Mouse (Mus musculus): ENCODE data around the gene Mlip.

Mlip gene

DNA sequence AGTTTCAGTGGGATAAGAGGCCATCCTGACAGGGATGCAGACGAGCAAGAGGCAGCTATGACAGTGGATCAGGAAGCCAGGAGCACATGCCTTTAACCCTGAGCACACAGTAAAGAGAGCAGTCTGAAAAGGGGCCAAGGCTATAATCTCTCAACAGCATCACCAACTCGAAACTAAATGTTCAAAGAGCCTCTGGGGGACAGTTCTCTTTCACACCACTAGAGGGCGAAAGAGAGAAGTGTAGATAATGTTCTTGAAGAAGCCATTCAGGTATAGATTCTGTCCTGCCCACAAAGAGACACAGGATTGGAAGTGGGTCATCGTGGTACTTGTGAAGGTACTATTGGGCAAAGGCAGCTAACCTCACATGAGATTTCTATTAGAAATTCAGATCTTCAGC lies 1.2 kb upstream of the Mlip start:
- DNase-seq (ENCODE audit: low read depth in 2 of 2, low spot score in 2 of 2) = peak in 1 of 2 experiments; percentile 11

DNA sequence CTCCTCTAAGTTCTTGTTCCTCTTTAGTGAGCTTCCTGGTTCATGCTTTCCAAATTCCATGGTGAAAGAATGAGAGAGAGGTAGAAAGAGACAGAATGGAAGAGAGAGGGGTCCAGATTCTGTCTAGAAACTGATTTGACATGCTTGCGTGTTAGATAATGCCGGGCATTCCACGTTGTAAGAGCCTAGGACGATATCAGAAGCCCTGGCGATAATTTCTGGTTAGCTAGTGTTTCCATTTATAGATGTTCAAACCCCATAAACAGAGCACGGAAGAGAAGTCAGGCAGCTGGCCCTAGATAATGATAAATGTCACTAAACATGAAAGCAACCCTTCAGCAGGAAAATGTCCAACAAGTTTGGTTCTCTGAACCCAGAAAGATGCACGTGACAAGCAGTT lies 5.1 kb downstream of the Mlip start:
- no peak for DNase-seq (ENCODE audit: low read depth in 2 of 2, low spot score in 2 of 2)

DNA sequence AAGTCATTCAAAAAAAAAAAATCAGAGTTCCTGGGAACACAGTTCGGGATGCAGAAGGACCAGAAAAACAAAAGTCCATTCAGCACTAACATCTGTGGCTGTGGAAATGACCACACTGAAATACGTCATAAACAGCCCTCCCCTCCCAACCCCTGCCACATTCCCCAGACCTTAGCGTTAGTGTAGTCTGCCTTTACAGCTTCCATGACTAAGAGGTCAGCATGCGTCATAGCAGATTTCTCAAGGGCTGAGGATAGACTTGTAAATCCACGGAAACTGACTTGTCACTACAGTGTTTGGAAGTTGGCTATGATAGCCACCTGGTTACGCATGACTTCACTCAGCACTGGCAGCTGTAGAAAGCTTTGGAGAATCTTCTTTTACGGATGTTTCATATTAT lies 8.5 kb downstream of the Mlip start:
- DNase-seq (ENCODE audit: low read depth in 2 of 2, low spot score in 2 of 2) = no peak

DNA sequence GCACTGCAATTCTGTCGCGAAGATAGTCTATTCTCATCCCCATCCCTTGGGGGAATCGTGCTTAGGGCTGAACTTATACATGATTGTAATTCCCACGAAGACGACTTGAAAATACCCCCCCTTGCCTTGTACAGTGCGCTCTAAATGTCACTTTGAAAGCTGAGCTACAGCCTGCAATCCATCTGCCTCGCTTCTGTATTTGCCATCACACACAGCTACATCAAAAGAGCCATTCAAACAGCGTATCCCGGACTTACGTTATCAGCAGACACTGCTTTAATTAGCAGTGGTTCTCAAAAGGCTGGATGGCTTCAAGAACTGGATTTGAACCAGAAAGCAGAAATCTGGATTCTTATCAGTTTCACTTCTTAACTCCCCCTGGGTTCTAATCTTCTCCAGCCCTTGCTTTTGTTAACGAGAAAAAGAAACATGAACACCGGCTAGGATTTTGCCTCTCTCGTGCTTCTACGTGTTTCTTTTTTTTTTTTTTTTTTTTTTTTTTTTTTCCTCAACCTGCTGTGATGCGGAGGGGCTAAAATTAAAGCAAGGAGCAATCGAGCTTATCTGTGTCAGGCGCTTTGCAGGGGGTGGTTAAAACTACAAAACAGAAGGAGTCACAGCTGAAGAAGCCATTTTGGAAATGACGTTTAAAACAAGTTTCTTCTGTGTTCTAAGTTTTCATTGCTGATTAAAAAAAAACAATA lies 12.5 kb downstream of the Mlip start:
- DNase-seq (ENCODE audit: low read depth in 2 of 2, low spot score in 2 of 2) = no peak

DNA sequence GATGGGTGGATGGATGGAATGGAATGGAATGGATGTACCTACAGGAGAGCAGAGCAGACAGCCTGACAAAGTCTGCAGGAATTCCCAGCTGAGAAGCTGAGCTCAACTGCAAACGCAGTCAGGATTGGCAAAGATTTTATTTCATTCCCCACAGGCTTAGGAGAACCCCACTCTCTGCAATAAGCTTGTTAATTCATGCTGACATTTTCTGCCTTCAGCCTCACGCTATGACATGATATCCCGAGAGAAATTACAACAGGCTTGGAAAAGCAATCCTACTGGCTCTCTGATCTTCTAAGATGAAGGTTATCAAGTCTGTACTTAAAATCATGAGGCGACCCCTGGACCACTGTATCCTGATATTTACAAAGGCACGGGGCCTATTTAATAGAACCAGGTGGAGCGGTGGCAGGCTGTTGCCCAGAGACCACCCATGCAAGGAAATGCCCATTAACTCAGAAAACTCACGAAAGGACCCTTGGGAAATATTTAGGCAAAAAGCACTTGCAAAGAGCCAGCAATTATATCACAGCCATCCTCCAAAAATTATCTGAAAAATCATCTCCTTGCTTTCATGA lies 13.1 kb downstream of the Mlip start:
- no peak for DNase-seq (ENCODE audit: low read depth in 2 of 2, low spot score in 2 of 2)

DNA sequence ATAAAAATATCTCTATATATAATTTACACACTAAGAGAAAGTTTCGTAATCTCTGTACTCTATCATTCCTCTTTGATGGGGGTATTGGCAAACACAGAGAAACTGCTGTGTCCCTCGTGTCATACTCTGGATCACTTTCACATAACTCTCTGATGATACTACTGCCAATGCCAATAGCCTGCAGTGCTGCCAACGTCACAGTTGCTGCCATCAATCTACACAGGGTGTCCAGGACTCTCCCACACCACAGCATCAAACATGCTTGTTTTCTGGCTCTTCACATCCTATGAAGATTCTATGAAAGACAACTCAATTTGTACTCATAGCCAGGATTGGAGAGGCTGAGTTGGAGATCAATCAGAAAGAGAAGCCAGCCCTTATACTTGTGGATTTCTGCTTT lies 17.4 kb downstream of the Mlip start:
- DNase-seq (ENCODE audit: low read depth in 2 of 2, low spot score in 2 of 2) = no peak

DNA sequence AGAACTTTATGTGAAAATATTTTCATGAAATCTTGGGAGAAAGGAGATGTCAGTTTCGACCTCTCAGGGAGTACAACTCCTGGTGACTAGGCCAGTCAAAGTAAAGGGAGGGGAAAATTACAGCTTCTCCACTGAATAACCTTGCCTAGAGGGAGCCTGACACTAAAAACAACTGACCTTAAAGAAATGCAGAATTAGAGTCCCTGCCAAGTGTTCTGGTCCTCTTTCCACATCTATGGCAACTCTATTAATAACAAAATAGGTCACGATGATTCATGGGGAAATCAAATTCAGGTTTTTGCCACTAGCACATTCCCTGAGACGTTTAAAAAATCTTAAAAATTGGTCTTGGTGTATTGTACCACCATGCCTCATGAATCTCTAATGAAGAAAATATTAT lies 34.4 kb downstream of the Mlip start:
- DNase-seq (ENCODE audit: low read depth in 2 of 2, low spot score in 2 of 2) = no peak

DNA sequence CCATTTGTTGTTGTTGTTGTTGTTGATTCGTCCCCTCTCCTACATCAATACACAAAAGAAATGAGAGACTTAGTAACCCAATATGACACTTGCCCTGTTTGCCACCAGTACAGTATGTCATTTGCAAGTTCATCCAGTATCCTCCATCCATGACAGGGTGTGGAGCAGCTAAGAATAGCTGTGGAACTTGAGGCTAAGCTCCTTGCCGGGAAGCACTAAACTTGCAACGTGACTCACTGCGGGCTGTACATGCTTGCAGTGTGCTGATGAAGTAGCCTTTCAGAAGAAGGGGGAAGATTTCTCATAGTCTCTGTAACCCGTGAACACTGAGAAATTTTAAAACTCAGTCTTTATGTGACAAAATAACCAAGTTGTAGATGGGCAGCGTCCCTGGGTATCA lies 42.2 kb downstream of the Mlip start:
- DNase-seq (ENCODE audit: low read depth in 2 of 2, low spot score in 2 of 2) = no peak

DNA sequence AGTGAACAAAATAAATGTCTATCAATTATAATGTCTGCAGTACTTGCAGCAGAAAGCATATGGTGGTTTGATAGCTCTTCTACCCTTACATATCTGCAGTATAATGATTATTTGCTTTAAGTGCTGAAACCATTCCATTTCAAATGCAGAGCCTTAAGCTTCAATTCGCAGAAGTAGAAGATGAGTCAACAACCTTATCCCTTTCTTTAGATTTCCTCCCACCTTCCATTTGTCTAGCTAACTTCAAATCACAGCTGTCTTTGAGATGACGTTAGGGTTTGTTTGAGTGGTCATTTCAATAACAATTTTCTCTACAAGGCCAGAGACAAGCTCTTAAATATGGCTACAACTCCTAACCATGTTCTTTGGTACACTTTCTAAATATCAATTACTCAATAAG lies 47.4 kb downstream of the Mlip start:
- DNase-seq (ENCODE audit: low read depth in 2 of 2, low spot score in 2 of 2) = no peak

DNA sequence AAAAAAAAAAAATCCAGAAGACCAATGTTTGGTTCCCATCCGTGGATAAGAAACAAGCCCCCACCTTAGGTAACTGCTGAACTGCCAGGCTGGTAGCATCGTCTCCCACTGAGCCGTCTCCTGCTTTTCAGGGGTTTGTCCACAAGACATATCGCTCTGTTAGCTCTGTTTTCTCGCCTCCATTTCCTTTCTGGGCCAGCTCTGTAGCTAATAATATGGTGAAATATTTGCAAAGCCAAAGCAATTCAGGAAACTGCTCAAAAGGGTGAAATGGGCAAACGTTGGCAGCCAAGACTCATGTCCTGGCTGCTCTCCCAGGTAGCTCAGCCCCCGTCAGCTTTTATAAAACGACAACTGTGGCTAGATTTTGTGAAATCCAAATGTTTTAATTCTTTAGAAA lies 50.4 kb downstream of the Mlip start:
- no peak for DNase-seq (ENCODE audit: low read depth in 2 of 2, low spot score in 2 of 2)

DNA sequence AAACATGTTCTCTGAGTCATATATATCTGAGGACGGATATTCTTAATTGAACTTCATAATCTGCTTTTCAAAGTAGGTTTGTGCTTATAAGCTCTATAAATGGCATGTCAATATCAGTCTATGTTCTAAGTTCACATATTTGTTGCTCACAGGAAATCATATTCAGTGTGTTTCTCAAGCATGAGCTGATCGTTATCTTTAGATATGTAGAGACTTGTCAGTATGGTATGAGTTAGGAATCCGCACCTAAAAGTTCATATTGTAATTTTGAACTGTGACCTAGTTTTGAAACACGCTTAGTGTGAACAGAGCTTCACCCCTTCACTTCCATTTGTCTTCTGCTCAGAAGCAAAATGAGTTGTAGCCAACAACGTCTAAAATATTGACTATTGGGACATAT lies 64.8 kb downstream of the Mlip start:
- no peak for DNase-seq (ENCODE audit: low read depth in 2 of 2, low spot score in 2 of 2)

DNA sequence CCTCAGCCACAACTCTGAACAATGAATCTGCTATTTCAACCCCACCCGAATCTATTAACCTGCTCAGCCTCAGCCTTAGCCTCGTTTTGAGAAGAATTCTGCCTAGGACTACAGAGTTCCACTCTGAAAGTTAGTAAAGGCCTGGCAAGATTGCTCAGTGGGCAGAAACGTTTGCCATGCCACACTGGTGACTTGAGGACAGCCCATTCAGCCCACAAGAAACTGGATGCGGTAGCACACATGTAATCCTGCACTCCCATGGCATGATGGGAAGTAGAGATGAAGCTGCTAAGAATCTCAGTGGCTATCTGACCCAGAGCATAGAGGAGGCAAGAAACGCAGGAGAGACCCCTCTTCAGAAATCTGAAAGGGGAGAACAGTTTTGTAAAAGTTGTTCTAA lies 73.4 kb downstream of the Mlip start:
- DNase-seq (ENCODE audit: low read depth in 2 of 2, low spot score in 2 of 2) = no peak

DNA sequence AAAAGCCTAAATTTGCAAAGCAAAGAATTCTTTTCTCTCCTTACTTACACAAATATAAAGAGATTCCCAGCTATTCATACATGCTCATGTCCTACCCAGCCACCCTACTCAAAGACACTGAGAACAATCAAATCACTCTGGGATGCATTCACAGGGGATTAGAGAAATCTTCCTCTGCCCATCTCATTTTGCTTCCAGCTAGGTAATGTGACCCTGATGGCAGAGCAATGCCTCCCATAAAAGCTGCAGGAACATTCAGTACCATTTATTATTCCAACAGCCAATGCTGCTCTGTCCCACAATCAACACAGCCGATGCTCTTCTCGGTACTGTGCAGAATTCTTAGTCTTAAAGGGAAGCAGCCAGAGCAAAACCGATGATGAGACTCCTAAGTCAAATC lies 74.7 kb downstream of the Mlip start:
- no peak for DNase-seq (ENCODE audit: low read depth in 2 of 2, low spot score in 2 of 2)

DNA sequence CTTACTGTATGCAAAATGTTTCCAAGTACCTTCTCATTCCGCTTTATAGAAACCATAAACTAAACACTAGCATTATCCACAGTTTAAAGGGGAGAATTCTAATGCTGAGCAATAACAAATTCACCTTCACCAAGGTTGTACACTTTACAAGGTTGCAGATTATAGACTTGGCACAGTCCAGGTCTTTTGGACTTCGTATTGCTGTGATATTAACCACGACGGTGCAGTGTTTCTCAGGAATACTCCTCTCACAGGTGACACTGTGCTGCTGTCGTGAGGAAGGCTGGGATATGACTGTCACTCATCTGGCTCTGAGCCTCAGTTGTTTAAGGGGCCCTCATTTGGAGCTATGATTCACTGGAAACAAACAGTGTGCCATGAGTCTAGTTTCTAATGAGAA lies 75.5 kb downstream of the Mlip start:
- no peak for DNase-seq (ENCODE audit: low read depth in 2 of 2, low spot score in 2 of 2)

DNA sequence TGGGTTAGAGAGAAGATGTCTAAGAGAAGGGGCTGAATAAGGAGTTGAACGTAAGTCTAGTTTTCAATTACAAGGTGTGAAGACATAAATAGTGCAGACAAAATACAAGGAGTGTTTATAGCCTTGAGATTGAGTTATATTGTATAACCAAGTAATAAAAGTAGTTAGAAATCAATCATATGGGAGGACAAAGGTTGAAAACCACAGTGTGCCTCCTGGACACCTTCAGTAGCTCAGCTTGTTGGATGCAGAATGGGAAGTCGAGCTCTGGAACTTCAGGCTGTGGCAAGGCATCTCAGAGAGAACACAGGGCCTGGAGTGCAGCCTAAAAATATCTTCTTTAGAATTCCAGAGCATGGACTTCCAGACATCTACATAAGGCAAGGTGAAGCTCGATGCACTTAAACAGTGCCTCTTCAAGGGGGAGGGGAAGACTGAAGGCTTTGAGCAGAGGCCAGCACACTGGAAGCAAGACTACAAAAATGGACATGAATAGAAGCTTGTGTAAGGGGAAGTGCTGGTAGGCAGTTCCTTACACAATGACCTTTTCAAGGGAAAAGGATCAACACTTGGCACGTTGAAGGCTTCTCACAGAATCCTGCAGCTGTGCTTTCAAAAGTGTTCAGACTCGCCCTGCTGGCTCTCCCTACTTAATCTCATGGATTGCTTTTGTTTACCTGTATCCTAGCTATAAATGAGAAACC lies 76.2 kb downstream of the Mlip start:
- DNase-seq (ENCODE audit: low read depth in 2 of 2, low spot score in 2 of 2) = no peak

DNA sequence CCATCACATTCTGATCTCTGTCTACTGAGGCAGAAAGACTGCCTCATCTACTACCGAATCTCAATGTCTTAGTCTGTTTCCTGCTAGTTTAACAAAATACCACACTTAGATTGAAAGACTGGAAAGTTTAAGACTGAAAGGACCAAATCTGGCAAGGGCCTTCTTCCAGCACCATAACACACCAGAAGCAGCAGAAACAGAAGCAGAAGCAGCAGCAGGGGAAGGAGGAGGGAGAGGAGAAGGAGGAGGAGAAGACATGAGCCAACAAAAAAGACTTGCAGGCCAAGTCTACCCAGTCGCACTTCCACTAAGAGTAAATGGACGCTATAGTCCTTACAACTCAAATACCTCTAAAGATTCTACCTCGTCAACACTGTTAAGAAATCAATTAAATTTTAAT lies 80.0 kb downstream of the Mlip start:
- no peak for DNase-seq (ENCODE audit: low read depth in 2 of 2, low spot score in 2 of 2)

DNA sequence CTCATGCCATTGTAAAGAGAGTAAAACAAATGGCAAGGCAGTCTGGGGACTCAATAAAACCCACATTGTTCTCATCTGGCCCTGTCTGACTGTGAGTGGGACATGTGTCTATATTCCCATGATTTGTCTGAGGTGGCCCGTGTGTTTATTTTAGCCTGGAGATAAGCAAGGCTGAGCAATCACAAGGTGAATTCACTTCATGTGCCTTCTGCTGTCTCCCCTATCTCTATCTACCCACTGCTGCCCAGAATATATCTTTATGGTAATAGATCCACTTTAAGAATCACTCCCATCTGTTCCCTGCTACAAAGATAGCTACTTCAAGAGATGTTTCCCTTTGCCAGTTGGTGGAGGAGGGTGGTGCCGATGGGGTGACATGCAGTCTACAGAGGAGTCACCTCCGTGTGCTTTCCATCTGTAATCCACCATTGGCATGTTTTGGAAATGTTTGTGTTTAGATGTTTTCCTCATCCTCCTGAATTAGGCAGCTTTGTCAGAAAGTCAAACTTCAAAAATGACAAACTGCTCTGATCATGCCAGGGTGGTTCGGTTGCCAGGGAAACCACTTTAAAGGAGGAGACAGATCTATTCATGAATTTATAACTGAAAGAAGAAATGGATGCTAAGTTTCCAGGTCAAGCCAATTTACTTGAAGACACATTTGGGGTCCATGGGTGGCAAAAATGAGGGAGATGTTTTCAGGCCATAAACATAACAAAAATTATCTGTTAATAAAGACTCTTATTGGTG lies 87.3 kb downstream of the Mlip start:
- DNase-seq (ENCODE audit: low read depth in 2 of 2, low spot score in 2 of 2) = no peak

DNA sequence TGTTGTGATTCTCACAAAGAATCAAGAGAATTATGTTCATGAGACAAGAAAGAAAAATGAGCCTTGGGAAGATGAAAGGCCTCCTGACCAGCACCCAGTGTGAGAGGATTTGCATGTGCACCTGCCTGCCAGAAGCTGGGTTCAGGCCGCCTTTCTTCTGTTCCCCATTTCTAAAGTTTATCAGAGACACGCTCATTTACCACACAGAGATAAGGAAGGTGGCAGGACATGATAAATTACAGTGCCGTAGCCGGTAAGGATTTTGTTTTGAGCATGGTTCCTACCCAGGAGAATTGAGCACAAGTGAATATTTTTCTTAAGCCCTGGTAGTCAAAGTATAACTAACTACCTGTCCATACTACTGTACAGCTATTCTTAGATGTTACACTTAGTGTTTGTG lies 93.7 kb downstream of the Mlip start:
- DNase-seq (ENCODE audit: low read depth in 2 of 2, low spot score in 2 of 2) = no peak

DNA sequence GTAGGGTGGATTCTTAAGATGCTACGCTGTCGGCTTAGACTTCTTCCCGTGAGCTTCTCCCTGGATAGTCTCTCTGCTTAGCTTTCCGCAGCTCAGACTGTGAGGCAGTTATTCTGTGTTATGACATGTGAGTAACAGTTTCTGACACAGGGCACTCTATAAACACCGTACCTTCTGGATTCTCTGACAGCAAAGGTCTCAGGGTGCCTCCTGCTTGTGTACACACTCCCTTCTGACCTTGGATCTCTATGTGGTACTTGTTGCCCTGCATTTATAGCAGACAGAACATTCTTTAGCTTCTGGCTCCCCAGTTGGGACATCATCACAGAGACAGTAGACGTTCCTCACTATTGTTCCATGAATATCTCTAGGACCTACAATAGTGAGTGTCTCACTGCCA lies 94.5 kb downstream of the Mlip start:
- DNase-seq (ENCODE audit: low read depth in 2 of 2, low spot score in 2 of 2) = no peak

DNA sequence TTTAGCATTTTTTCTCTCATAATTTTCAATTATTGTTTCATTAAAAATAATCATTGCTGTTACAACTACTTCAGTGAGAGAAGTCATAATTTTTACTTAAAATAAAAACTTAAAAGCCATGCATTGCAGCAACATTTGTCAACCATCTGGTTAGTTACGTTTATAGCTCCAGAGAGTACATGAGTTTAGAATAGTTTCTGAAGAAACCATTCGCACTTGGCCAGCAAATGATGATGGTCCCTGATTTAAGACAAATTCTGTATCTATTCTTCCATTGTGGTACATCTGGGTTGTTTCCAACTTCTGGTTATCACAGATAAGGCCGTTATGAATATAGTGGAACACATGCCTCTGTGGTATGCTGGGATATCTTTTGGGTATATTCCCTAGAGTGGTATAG lies 98.3 kb downstream of the Mlip start:
- DNase-seq (ENCODE audit: low read depth in 2 of 2, low spot score in 2 of 2) = no peak

DNA sequence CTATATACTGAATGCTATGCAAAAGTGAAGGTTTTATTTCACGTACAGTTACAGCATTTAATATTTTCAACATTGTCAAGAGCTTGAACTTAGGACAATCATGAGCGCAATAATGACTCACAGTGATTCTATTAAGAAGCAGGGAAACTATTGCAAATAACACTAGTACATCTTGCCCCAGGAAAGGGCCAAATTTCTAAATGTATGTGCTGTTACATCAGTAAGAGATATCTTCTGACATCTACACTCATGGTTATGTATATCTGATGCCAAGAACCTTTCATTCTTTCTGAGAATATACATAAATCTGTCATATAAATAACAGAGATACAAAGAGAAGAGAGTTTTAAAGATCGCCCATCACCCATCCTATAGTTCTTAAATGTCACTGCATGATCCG lies 100.0 kb downstream of the Mlip start:
- DNase-seq (ENCODE audit: low read depth in 2 of 2, low spot score in 2 of 2) = no peak

DNA sequence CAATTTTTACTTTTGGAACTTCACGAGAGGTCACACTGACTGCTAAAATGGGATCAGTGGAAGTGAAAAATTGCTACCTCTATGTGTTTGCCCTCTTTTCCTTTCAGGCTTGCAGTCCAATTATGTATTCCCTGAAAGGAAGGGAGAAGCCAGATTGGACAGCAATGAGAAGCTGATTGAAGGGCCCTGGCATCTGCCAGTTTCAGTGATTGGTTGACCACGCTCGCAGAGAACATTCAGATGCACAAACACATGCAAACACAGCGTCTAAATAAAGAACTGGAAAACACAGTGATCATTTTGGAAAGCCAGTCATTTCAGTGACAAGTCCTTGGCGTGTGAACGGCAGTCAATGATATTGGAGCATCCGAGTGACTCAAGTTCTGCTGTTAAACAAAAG lies 100.6 kb downstream of the Mlip start:
- no peak for DNase-seq (ENCODE audit: low read depth in 2 of 2, low spot score in 2 of 2)

All from CD8-positive naive resting alpha-beta T cell, adult 2 months (primary cell).